Mouse (Mus musculus): ENCODE measurements around the gene Dot1l. TPM values are rescaled to one million over a fixed set of nuclear protein-coding genes. Genes with fewer than 3 reads are reported as not detected.

Gene Dot1l
- total RNA-seq, 2 experiments from 2014 or later: 31.2 to 31.4 TPM

GRCm38 (mm10) chr10:80843931-80844547 lies 89.0 kb downstream of the Dot1l start, which contains the start of gene Lingo3:
Lingo3 (minus strand) TSS chr10:80844039.
- intact Hi-C loops (cut with DNase I): no loop called here
- no peak for DNase-seq (ENCODE audit: low spot score)

Small RNA genes lying within 50 kb of the gene (microRNA-seq; reads per million reads assigned to microRNA genes)
- gene Mir1982: 2.8 reads per million, percentile 3 among the genes with 10 or more reads in this experiment

Other genes with a start within 250 kb of the Dot1l start
- not detected for gene Atp8b3, start 216.1 kb upstream of the Dot1l start, total RNA-seq (2021)
- gene Rexo1, start 193.6 kb upstream of the Dot1l start, total RNA-seq (2021): 10 to 100 TPM; 11.1 to 12.2 TPM
- gene Klf16, start 177.9 kb upstream of the Dot1l start, total RNA-seq (2021): 1 to 10 TPM; 3.0 to 4.5 TPM
- gene Abhd17a, start 164.9 kb upstream of the Dot1l start, total RNA-seq (2021): 10 to 100 TPM; 50.1 to 51.1 TPM
- 10 to 100 TPM; 21.0 to 21.7 TPM for gene Scamp4, start 152.3 kb upstream of the Dot1l start, total RNA-seq (2021)
- gene Adat3, start 152.3 kb upstream of the Dot1l start, total RNA-seq (2021): 1 to 10 TPM in 1 of 2 experiments, under 1 TPM in 1; 0.84 to 1.2 TPM
- under 1 TPM; 0.52 to 0.59 TPM for gene Gm49322, start 149.2 kb upstream of the Dot1l start, total RNA-seq (2021)
- 100 to 1,000 TPM; 116 TPM for gene Csnk1g2, start 132.4 kb upstream of the Dot1l start, total RNA-seq (2021)
- 10 to 100 TPM; 41.5 to 45.8 TPM for gene Btbd2, start 98.1 kb upstream of the Dot1l start, total RNA-seq (2021)
- 100 to 1,000 TPM; 158 to 181 TPM for gene Mknk2, start 77.1 kb upstream of the Dot1l start, total RNA-seq (2021)
- 1 to 10 TPM; 8.2 to 8.9 TPM for gene Mob3a, start 53.2 kb upstream of the Dot1l start, total RNA-seq (2021)
- gene Izumo4, start 53.0 kb upstream of the Dot1l start, total RNA-seq (2021): 1 to 10 TPM; 2.6 to 3.4 TPM
- 10 to 100 TPM; 39.8 to 44.2 TPM for gene Ap3d1, start 12.9 kb upstream of the Dot1l start, total RNA-seq (2021)
- gene Sf3a2, start 43.0 kb downstream of the Dot1l start, total RNA-seq (2021): 10 to 100 TPM; 29.6 to 29.9 TPM
- gene Plekhj1, start 43.4 kb downstream of the Dot1l start, total RNA-seq (2021): 10 to 100 TPM; 27.4 to 29.7 TPM
- gene Amh, start 50.0 kb downstream of the Dot1l start, total RNA-seq (2021): under 1 TPM; 0.39 TPM
- under 1 TPM; 0.48 to 0.81 TPM for gene Jsrp1, start 58.3 kb downstream of the Dot1l start, total RNA-seq (2021)
- gene Oaz1, start 71.5 kb downstream of the Dot1l start, total RNA-seq (2021): 100 to 1,000 TPM; 883 to 894 TPM
- 10 to 100 TPM in 1 of 2 experiments, 1 to 10 TPM in 1; 6.3 to 10.6 TPM for gene Lingo3, start 88.8 kb downstream of the Dot1l start, total RNA-seq (2021)
- gene Lsm7, start 100.0 kb downstream of the Dot1l start, total RNA-seq (2021): 10 to 100 TPM; 20.9 to 31.6 TPM
- gene Sppl2b, start 100.1 kb downstream of the Dot1l start, total RNA-seq (2021): 10 to 100 TPM; 22.4 to 23.6 TPM
- not detected for gene Tmprss9, start 116.6 kb downstream of the Dot1l start, total RNA-seq (2021)
- 100 to 1,000 TPM; 143 to 148 TPM for gene Timm13, start 145.8 kb downstream of the Dot1l start, total RNA-seq (2021)
- gene Lmnb2, start 163.0 kb downstream of the Dot1l start, total RNA-seq (2021): 1 to 10 TPM; 4.6 to 5.6 TPM
- gene Gadd45b, start 174.9 kb downstream of the Dot1l start, total RNA-seq (2021): 10 to 100 TPM in 1 of 2 experiments, 1 to 10 TPM in 1; 8.2 to 14.1 TPM

Measured in heart, postnatal 25 days (tissue).